Mouse (Mus musculus): Measurements from ENCODE around the gene Mnat1. TPM values are rescaled to one million over a fixed set of nuclear protein-coding genes. Genes with fewer than 3 reads are reported as not detected.
A peak's percentile ranks its signal among the peaks of the same experiment; 100 is the strongest.

Mnat1 gene
- polyA plus RNA-seq, 1 experiment from 2014 or later: 26.7 TPM

- no peak for ATAC-seq
- Histone ChIP-seq H3K36me3 (ENCODE audit: control insufficient read depth, insufficient read depth, low read length) (0 out of 2 replicates have a peak, but pooled peaks cover 6% of the 10 kb centered on the region), H3K27me3 (replicated peaks; ENCODE audit: control insufficient read depth, insufficient read depth, low read length) (no peaks in the 10 kb centered on the region), H3K27ac (ENCODE audit: low read depth, low read length) (no peak overlapping the region), H3K4me3 (ENCODE audit: low read depth, low read length) (no peak overlapping the region), H3K4me2 (ENCODE audit: low read length) (no peak overlapping the region), H3K9me3 (replicated peaks; ENCODE audit: control insufficient read depth, low read length) (no peaks in the 10 kb centered on the region), H3K9ac (ENCODE audit: low read length) (no peak overlapping the region), H3K4me1 (ENCODE audit: control insufficient read depth, insufficient read depth, low read length) (no peaks in the 10 kb centered on the region)
- WGBS: 89% methylated on average over 6 of the region's 6 CpGs
- no peak for DNase-seq (ENCODE audit: low spot score)
Observed at GRCm38 (mm10) chr12:73170794-73171193, 47.3 kb downstream of the Mnat1 start.

- Histone ChIP-seq H3K9ac (ENCODE audit: low read length) (no peak overlapping the region), H3K27me3 (replicated peaks; ENCODE audit: control insufficient read depth, insufficient read depth, low read length) (no peaks in the 10 kb centered on the region), H3K4me1 (ENCODE audit: control insufficient read depth, insufficient read depth, low read length) (no peaks in the 10 kb centered on the region), H3K4me3 (ENCODE audit: low read depth, low read length) (no peak overlapping the region), H3K9me3 (replicated peaks; ENCODE audit: control insufficient read depth, low read length) (no peaks in the 10 kb centered on the region), H3K27ac (ENCODE audit: low read depth, low read length) (no peak overlapping the region), H3K4me2 (ENCODE audit: low read length) (no peak overlapping the region), H3K36me3 (ENCODE audit: control insufficient read depth, insufficient read depth, low read length) (peaks cover 10% of the 10 kb centered on the region; the same call in 1 of the 2 replicates)
- 58% methylated on average over 8 of the region's 8 CpGs for WGBS
- no peak for ATAC-seq
- DNase-seq (ENCODE audit: low spot score): no peak
Observed at GRCm38 (mm10) chr12:73183896-73184295, 60.4 kb downstream of the Mnat1 start.

GRCm38 (mm10) chr12:73197363-73197762 is 73.8 kb downstream of the Mnat1 start:
- Histone ChIP-seq H3K36me3 (ENCODE audit: control insufficient read depth, insufficient read depth, low read length) (no peaks in the 10 kb centered on the region), H3K4me3 (ENCODE audit: low read depth, low read length) (no peak overlapping the region), H3K27me3 (replicated peaks; ENCODE audit: control insufficient read depth, insufficient read depth, low read length) (no peaks in the 10 kb centered on the region), H3K9me3 (replicated peaks; ENCODE audit: control insufficient read depth, low read length) (no peaks in the 10 kb centered on the region), H3K4me2 (ENCODE audit: low read length) (no peak overlapping the region), H3K27ac (ENCODE audit: low read depth, low read length) (no peak overlapping the region), H3K4me1 (ENCODE audit: control insufficient read depth, insufficient read depth, low read length) (no peaks in the 10 kb centered on the region), H3K9ac (ENCODE audit: low read length) (no peak overlapping the region)
- ATAC-seq: no peak
- no peak for DNase-seq (ENCODE audit: low spot score)
- WGBS: 92% methylated on average over 6 of the region's 6 CpGs

- no peaks in the 10 kb centered on the region for H3K36me3 ChIP-seq (ENCODE audit: control insufficient read depth, insufficient read depth, low read length)
- H3K4me2 ChIP-seq (ENCODE audit: low read length): no peak overlapping the region
- no peak for ATAC-seq
- H3K9ac ChIP-seq (ENCODE audit: low read length): no peak overlapping the region
- H3K27me3 ChIP-seq (replicated peaks; ENCODE audit: control insufficient read depth, insufficient read depth, low read length): no peaks in the 10 kb centered on the region
- 85% methylated on average over 1 of the region's 1 CpGs for WGBS
- H3K9me3 ChIP-seq (replicated peaks; ENCODE audit: control insufficient read depth, low read length): no peaks in the 10 kb centered on the region
- no peak overlapping the region for H3K27ac ChIP-seq (ENCODE audit: low read depth, low read length)
- DNase-seq (ENCODE audit: low spot score): no peak
- H3K4me3 ChIP-seq (ENCODE audit: low read depth, low read length): no peak overlapping the region
- no peaks in the 10 kb centered on the region for H3K4me1 ChIP-seq (ENCODE audit: control insufficient read depth, insufficient read depth, low read length)
Observed at GRCm38 (mm10) chr12:73198451-73198850, 74.9 kb downstream of the Mnat1 start.

- H3K27ac ChIP-seq (ENCODE audit: low read depth, low read length): no peak overlapping the region
- H3K27me3 ChIP-seq (replicated peaks; ENCODE audit: control insufficient read depth, insufficient read depth, low read length): no peaks in the 10 kb centered on the region
- no peaks in the 10 kb centered on the region for H3K36me3 ChIP-seq (ENCODE audit: control insufficient read depth, insufficient read depth, low read length)
- H3K4me2 ChIP-seq (ENCODE audit: low read length): no peak overlapping the region
- WGBS: 70% methylated on average over 7 of the region's 7 CpGs
- no peaks in the 10 kb centered on the region for H3K9me3 ChIP-seq (replicated peaks; ENCODE audit: control insufficient read depth, low read length)
- ATAC-seq: no peak
- no peak overlapping the region for H3K4me3 ChIP-seq (ENCODE audit: low read depth, low read length)
- DNase-seq (ENCODE audit: low spot score): peak; percentile 5
- no peaks in the 10 kb centered on the region for H3K4me1 ChIP-seq (ENCODE audit: control insufficient read depth, insufficient read depth, low read length)
- no peak overlapping the region for H3K9ac ChIP-seq (ENCODE audit: low read length)
Observed at GRCm38 (mm10) chr12:73199375-73199774, 75.9 kb downstream of the Mnat1 start.

GRCm38 (mm10) chr12:73201587-73201986 is 78.1 kb downstream of the Mnat1 start:
- Histone ChIP-seq H3K36me3 (ENCODE audit: control insufficient read depth, insufficient read depth, low read length) (no peaks in the 10 kb centered on the region), H3K4me2 (ENCODE audit: low read length) (no peak overlapping the region), H3K27me3 (replicated peaks; ENCODE audit: control insufficient read depth, insufficient read depth, low read length) (no peaks in the 10 kb centered on the region), H3K4me3 (ENCODE audit: low read depth, low read length) (no peak overlapping the region), H3K27ac (ENCODE audit: low read depth, low read length) (no peak overlapping the region), H3K4me1 (ENCODE audit: control insufficient read depth, insufficient read depth, low read length) (no peaks in the 10 kb centered on the region), H3K9me3 (replicated peaks; ENCODE audit: control insufficient read depth, low read length) (no peaks in the 10 kb centered on the region), H3K9ac (ENCODE audit: low read length) (no peak overlapping the region)
- WGBS: 51% methylated on average over 3 of the region's 3 CpGs
- no peak for DNase-seq (ENCODE audit: low spot score)
- ATAC-seq: no peak

- H3K4me1 ChIP-seq (ENCODE audit: control insufficient read depth, insufficient read depth, low read length): no peaks in the 10 kb centered on the region
- DNase-seq (ENCODE audit: low spot score) (no peak), ATAC-seq (no peak)
- no peak overlapping the region for H3K4me3 ChIP-seq (ENCODE audit: low read depth, low read length)
- no peak overlapping the region for H3K9ac ChIP-seq (ENCODE audit: low read length)
- 74% methylated on average over 11 of the region's 11 CpGs for WGBS
- H3K36me3 ChIP-seq (ENCODE audit: control insufficient read depth, insufficient read depth, low read length): no peaks in the 10 kb centered on the region
- H3K9me3 ChIP-seq (replicated peaks; ENCODE audit: control insufficient read depth, low read length): no peaks in the 10 kb centered on the region
- H3K4me2 ChIP-seq (ENCODE audit: low read length): no peak overlapping the region
- H3K27me3 ChIP-seq (replicated peaks; ENCODE audit: control insufficient read depth, insufficient read depth, low read length): no peaks in the 10 kb centered on the region
- H3K27ac ChIP-seq (ENCODE audit: low read depth, low read length): no peak overlapping the region
Observed at GRCm38 (mm10) chr12:73205710-73206649, 82.5 kb downstream of the Mnat1 start.

- WGBS: 80% methylated on average over 4 of the region's 4 CpGs
- H3K27me3 ChIP-seq (replicated peaks; ENCODE audit: control insufficient read depth, insufficient read depth, low read length): no peaks in the 10 kb centered on the region
- no peak overlapping the region for H3K4me2 ChIP-seq (ENCODE audit: low read length)
- H3K4me3 ChIP-seq (ENCODE audit: low read depth, low read length): no peak overlapping the region
- no peak for DNase-seq (ENCODE audit: low spot score)
- H3K36me3 ChIP-seq (ENCODE audit: control insufficient read depth, insufficient read depth, low read length): no peaks in the 10 kb centered on the region
- H3K9ac ChIP-seq (ENCODE audit: low read length): no peak overlapping the region
- no peak for ATAC-seq
- H3K9me3 ChIP-seq (replicated peaks; ENCODE audit: control insufficient read depth, low read length): no peaks in the 10 kb centered on the region
- no peaks in the 10 kb centered on the region for H3K4me1 ChIP-seq (ENCODE audit: control insufficient read depth, insufficient read depth, low read length)
- no peak overlapping the region for H3K27ac ChIP-seq (ENCODE audit: low read depth, low read length)
Observed at GRCm38 (mm10) chr12:73207008-73207407, 83.5 kb downstream of the Mnat1 start.

- DNase-seq (ENCODE audit: low spot score): no peak
- Histone ChIP-seq H3K4me1 (ENCODE audit: control insufficient read depth, insufficient read depth, low read length) (no peaks in the 10 kb centered on the region), H3K4me3 (ENCODE audit: low read depth, low read length) (no peak overlapping the region), H3K36me3 (ENCODE audit: control insufficient read depth, insufficient read depth, low read length) (no peaks in the 10 kb centered on the region), H3K27ac (ENCODE audit: low read depth, low read length) (no peak overlapping the region), H3K4me2 (ENCODE audit: low read length) (no peak overlapping the region), H3K9me3 (replicated peaks; ENCODE audit: control insufficient read depth, low read length) (no peaks in the 10 kb centered on the region), H3K9ac (ENCODE audit: low read length) (no peak overlapping the region), H3K27me3 (replicated peaks; ENCODE audit: control insufficient read depth, insufficient read depth, low read length) (no peaks in the 10 kb centered on the region)
- 76% methylated on average over 1 of the region's 1 CpGs for WGBS
- no peak for ATAC-seq
Observed at GRCm38 (mm10) chr12:73207461-73207860, 83.9 kb downstream of the Mnat1 start.
